Mouse (Mus musculus) naive thymus-derived CD4-positive, alpha-beta T cell, adult 5 months (primary cell): Measurements from ENCODE around the gene Gm4297. TPM values are rescaled to one million over a fixed set of nuclear protein-coding genes. Genes with fewer than 3 reads are reported as not detected.

Source experiments
- polyA plus RNA-seq: library from polyadenylated mRNA; unstranded; fragments of 100-300 nt; shearing (Covaris generic); gene quantifications from one replicate; pipeline ENCODE4 v1.2.1, GENCODE M21; 2017

Gene Gm4297
- polyA plus RNA-seq, result not detected

DNA sequence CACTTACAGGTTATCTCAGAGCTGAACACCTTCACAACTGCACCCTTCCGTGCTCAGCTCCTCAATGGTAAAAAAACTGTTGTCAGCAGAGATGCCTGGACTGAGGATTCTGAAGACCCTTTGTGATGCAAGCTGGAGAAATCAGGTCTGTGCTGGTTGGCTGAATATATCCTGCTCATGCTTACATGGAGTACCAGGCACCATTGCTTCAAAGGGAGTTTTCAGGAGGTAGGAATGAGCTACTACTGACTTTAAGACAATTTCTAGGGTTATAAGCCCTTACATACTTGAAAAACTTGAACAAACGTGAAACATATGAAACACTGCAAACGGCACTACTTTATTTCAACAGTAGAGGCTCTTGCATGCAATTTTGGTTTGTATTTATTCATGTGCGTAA lies at the start of gene Gm4297:
Gene Gm4297, minus strand, starts transcription at position 101 of the 400 bp plus-strand sequence.

Other genes with a start within 250 kb of the Gm4297 start
- not detected for gene Gm5934, start 74.1 kb downstream of the Gm4297 start, polyA plus RNA-seq
- gene Gm5935, start 200.3 kb upstream of the Gm4297 start, polyA plus RNA-seq, result not detected